Mouse (Mus musculus) embryo, embryonic 11 days (tissue): Measurements from ENCODE around the gene Def8.
"Not testable (repeated sequence)": the region's sequence is repeated elsewhere in the genome, so short reads cannot be mapped to it uniquely, and the experiment has no call there.

Source experiments
- DNase-seq: peaks from one replicate; pipeline ENCODE4 v3.0.0-alpha.2; 2015

Gene Def8

GRCm38 (mm10) chr8:123441788-123442187 lies 18.5 kb downstream of the Def8 start:
- no peak for DNase-seq

- DNase-seq, result no peak
Measured at GRCm38 (mm10) chr8:123442351-123442750, 19.0 kb downstream of the Def8 start.

- peak; percentile 94 for DNase-seq
Measured at GRCm38 (mm10) chr8:123442871-123443575, 19.7 kb downstream of the Def8 start.

- DNase-seq, result peak; percentile 24
Measured at GRCm38 (mm10) chr8:123443576-123443921, 20.2 kb downstream of the Def8 start.

- no peak for DNase-seq
Measured at GRCm38 (mm10) chr8:123444131-123444530, 20.8 kb downstream of the Def8 start.

- DNase-seq, result no peak
Measured at GRCm38 (mm10) chr8:123445981-123446380, 22.7 kb downstream of the Def8 start.

- no peak for DNase-seq
Measured at GRCm38 (mm10) chr8:123446799-123447198, 23.5 kb downstream of the Def8 start.

- DNase-seq, result no peak
Measured at GRCm38 (mm10) chr8:123450783-123451182, 27.5 kb downstream of the Def8 start.

- not testable (repeated sequence) for DNase-seq
Measured at GRCm38 (mm10) chr8:123451747-123452146, 28.4 kb downstream of the Def8 start.

GRCm38 (mm10) chr8:123452149-123452548 lies 28.8 kb downstream of the Def8 start:
- no peak for DNase-seq

GRCm38 (mm10) chr8:123453291-123453690 lies 30.0 kb downstream of the Def8 start:
- DNase-seq, result no peak

GRCm38 (mm10) chr8:123453951-123454350 lies 30.6 kb downstream of the Def8 start:
- no peak for DNase-seq

GRCm38 (mm10) chr8:123454559-123454958 lies 31.2 kb downstream of the Def8 start:
- DNase-seq, result no peak

GRCm38 (mm10) chr8:123463651-123464050 lies 40.3 kb downstream of the Def8 start:
- DNase-seq, result no peak

- no peak for DNase-seq
Measured at GRCm38 (mm10) chr8:123467476-123467875, 44.1 kb downstream of the Def8 start.

- not testable (repeated sequence) for DNase-seq
Measured at GRCm38 (mm10) chr8:123472991-123473390, 49.7 kb downstream of the Def8 start.

GRCm38 (mm10) chr8:123474549-123474948 lies 51.2 kb downstream of the Def8 start:
- not testable (repeated sequence) for DNase-seq

GRCm38 (mm10) chr8:123476911-123477736 lies 53.8 kb downstream of the Def8 start:
- DNase-seq, result peak; percentile 51

- peak; percentile 96 for DNase-seq
Measured at GRCm38 (mm10) chr8:123477737-123478258, 54.5 kb downstream of the Def8 start, which contains the start of gene Afg3l1. Gene Afg3l1 (plus strand): TSS chr8:123477903.

- peak; percentile 52 for DNase-seq
Measured at GRCm38 (mm10) chr8:123478456-123479218, 55.3 kb downstream of the Def8 start.

- DNase-seq, result peak; percentile 6
Measured at GRCm38 (mm10) chr8:123482627-123483026, 59.3 kb downstream of the Def8 start.

- DNase-seq, result no peak
Measured at GRCm38 (mm10) chr8:123491280-123492075, 68.2 kb downstream of the Def8 start.
